Mouse (Mus musculus): ENCODE measurements around the gene Igfn1.

- TF ChIP-seq POLR2A (IDR thresholded peaks at IDR 0.05; ENCODE audit: borderline replicate concordance, extremely low read depth, insufficient read depth, insufficient read length, poor library complexity, severe bottlenecking) = no peak
- TF ChIP-seq CTCF (IDR thresholded peaks at IDR 0.05; ENCODE audit: borderline replicate concordance, extremely low read depth, insufficient read depth, insufficient read length) = no peak
These were observed 4.7 kb downstream of the Igfn1 start for GRCm38 (mm10) chr1:136001438-136001837.
